Mouse (Mus musculus): ENCODE results near the gene Emid1. TPM values are rescaled to one million over a fixed set of nuclear protein-coding genes. Genes with fewer than 3 reads are reported as not detected.
A peak's percentile ranks its signal among the peaks of the same experiment; 100 is the strongest.

The Emid1 gene
- polyA plus RNA-seq, 1 experiment from 2014 or later, result 3.1 TPM

DNA sequence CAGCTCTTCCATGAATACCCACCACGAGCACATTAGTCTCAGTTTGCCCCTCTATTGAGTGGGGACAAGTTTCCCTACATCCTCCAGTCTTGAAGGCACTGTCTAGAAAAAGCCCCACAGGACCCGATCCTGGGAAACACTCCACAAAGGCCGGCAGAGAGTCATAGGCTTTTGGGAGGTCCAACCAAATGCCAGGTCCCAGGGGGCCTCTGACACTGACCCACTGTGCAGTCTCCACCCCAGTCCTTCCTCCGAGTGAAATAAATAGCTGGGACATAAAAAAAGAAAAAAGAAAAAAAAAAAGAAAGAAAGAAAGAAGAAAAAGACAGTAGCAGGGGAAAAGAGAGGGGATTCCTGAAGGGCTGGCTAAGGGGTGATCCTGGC, 818 bp downstream of the Emid1 start:
- no peak overlapping the region for H3K27ac ChIP-seq (ENCODE audit: low read length)
- no peak overlapping the region for H3K9ac ChIP-seq (ENCODE audit: low read depth, low read length)

DNA sequence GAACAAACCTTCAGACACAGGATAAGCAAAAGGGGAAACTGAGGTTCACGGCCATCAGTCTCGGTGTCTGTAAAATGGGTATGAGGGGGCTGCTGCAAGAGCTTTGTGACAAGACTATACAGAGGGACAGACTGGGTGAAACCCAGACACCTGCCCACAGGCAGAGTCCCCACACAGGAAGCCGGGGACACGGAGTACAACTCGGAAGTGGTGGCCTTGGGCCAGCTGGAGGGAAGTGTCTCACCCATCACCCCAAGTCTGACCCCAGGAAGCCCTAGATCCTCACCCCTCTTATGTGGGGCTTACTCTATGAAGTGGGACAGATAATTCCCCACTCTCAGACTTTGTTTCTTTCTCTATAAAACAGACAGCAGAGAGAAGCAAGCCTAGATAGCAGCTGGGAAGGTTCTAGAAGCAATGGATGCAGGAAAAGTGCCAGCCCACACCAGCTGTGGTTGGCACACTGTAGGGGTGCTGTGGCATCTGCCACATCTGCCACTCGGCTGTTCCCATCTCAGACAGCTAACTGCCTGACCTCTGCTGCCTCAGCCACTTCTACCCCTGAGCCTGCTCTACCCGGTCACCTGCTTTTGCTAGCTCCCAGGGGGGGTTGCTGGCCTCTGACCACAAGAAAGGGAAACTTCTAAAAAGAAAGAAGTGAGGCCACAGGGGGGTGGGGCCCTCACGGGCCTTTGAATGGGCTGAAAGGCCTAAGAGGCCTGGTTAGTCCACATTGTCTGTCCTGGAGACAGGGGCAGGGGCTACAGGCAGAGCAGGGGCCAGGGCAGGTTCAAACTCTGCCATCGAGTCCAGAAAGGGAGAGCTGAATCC, 1.4 kb downstream of the Emid1 start:
- Histone ChIP-seq H3K9ac (ENCODE audit: low read depth, low read length) (no peak overlapping the region), H3K9me3 (replicated peaks; ENCODE audit: control insufficient read depth, low read length) (no peaks in the 10 kb centered on the region), H3K36me3 (ENCODE audit: control insufficient read depth, insufficient read depth) (no peaks in the 10 kb centered on the region), H3K27ac (ENCODE audit: low read length) (no peak overlapping the region), H3K4me1 (ENCODE audit: control insufficient read depth, low read depth, low read length) (peaks cover 11% of the 10 kb centered on the region; the same call in 1 of the 2 replicates), H3K4me2 (ENCODE audit: low read depth, low read length) (no peak overlapping the region), H3K4me3 (ENCODE audit: low read depth, low read length) (no peak overlapping the region), H3K27me3 (ENCODE audit: control insufficient read depth, insufficient read depth, low read depth, low read length) (peaks cover 24% of the 10 kb centered on the region)
- ATAC-seq (ENCODE audit: low read depth), result no peak
- 29% methylated on average over 9 of the region's 9 CpGs for WGBS (ENCODE audit: insufficient replicate concordance)

More for the DNA sequence above, 818 bp downstream of the Emid1 start:
- Histone ChIP-seq H3K36me3 (ENCODE audit: control insufficient read depth, insufficient read depth) (no peaks in the 10 kb centered on the region), H3K4me1 (ENCODE audit: control insufficient read depth, low read depth, low read length) (peaks cover 11% of the 10 kb centered on the region; the same call in 1 of the 2 replicates), H3K4me2 (ENCODE audit: low read depth, low read length) (peak overlapping the region; percentile 72), H3K9me3 (replicated peaks; ENCODE audit: control insufficient read depth, low read length) (no peaks in the 10 kb centered on the region), H3K4me3 (ENCODE audit: low read depth, low read length) (peak overlapping the region; percentile 51; the same call in 1 of the 2 replicates), H3K27me3 (ENCODE audit: control insufficient read depth, insufficient read depth, low read depth, low read length) (peaks cover 24% of the 10 kb centered on the region)
- no peak for ATAC-seq (ENCODE audit: low read depth)
- 15% methylated on average over 4 of the region's 4 CpGs for WGBS (ENCODE audit: insufficient replicate concordance)

DNA sequence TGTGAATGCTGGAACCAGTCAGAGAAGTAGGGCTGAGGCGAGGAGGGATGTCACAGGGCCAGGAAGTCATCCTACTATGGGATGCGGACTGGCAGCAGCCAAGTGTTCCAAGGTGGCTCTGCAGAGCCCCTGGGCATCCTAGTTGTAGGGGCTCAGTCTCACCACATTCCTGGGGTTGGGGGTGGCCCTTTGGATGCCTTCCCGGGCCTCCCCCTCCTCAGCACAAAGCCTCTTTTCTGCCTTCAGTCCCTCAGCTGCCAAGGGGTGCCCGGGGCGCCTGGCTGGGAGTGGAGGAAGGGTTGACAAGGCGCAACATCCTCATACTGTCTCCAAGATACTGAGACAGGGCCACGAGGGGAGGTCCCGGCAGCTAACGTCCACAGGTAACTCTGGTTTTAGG, 2.1 kb downstream of the Emid1 start:
- Histone ChIP-seq H3K4me2 (ENCODE audit: low read depth, low read length) (no peak overlapping the region), H3K27ac (ENCODE audit: low read length) (no peak overlapping the region), H3K9me3 (replicated peaks; ENCODE audit: control insufficient read depth, low read length) (no peaks in the 10 kb centered on the region), H3K4me1 (ENCODE audit: control insufficient read depth, low read depth, low read length) (peaks cover 11% of the 10 kb centered on the region; the same call in 1 of the 2 replicates), H3K36me3 (ENCODE audit: control insufficient read depth, insufficient read depth) (no peaks in the 10 kb centered on the region), H3K27me3 (ENCODE audit: control insufficient read depth, insufficient read depth, low read depth, low read length) (peaks cover 24% of the 10 kb centered on the region), H3K4me3 (ENCODE audit: low read depth, low read length) (no peak overlapping the region), H3K9ac (ENCODE audit: low read depth, low read length) (no peak overlapping the region)
- 45% methylated on average over 9 of the region's 9 CpGs for WGBS (ENCODE audit: insufficient replicate concordance)
- no peak for ATAC-seq (ENCODE audit: low read depth)

- Histone ChIP-seq H3K9ac (ENCODE audit: low read depth, low read length) (no peak overlapping the region; the same call in 1 of the 2 replicates), H3K27me3 (ENCODE audit: control insufficient read depth, insufficient read depth, low read depth, low read length) (peaks cover 24% of the 10 kb centered on the region), H3K27ac (ENCODE audit: low read length) (no peak overlapping the region), H3K4me1 (ENCODE audit: control insufficient read depth, low read depth, low read length) (peaks cover 11% of the 10 kb centered on the region; the same call in 1 of the 2 replicates), H3K36me3 (ENCODE audit: control insufficient read depth, insufficient read depth) (no peaks in the 10 kb centered on the region), H3K9me3 (replicated peaks; ENCODE audit: control insufficient read depth, low read length) (no peaks in the 10 kb centered on the region), H3K4me3 (ENCODE audit: low read depth, low read length) (no peak overlapping the region), H3K4me2 (ENCODE audit: low read depth, low read length) (no peak overlapping the region)
- 7% methylated on average over 7 of the region's 7 CpGs for WGBS (ENCODE audit: insufficient replicate concordance)
- ATAC-seq (ENCODE audit: low read depth), result peak; percentile 30
These were observed 2.8 kb downstream of the Emid1 start for GRCm38 (mm10) chr11:5149249-5149648.

- ATAC-seq (ENCODE audit: low read depth), result no peak
- Histone ChIP-seq H3K27ac (ENCODE audit: low read length) (no peak overlapping the region), H3K9ac (ENCODE audit: low read depth, low read length) (no peak overlapping the region), H3K4me3 (ENCODE audit: low read depth, low read length) (no peak overlapping the region), H3K27me3 (ENCODE audit: control insufficient read depth, insufficient read depth, low read depth, low read length) (peaks cover 3% of the 10 kb centered on the region; the same call in 1 of the 2 replicates), H3K36me3 (ENCODE audit: control insufficient read depth, insufficient read depth) (no peaks in the 10 kb centered on the region), H3K4me1 (ENCODE audit: control insufficient read depth, low read depth, low read length) (peaks cover 14% of the 10 kb centered on the region; the same call in 1 of the 2 replicates), H3K4me2 (ENCODE audit: low read depth, low read length) (no peak overlapping the region), H3K9me3 (replicated peaks; ENCODE audit: control insufficient read depth, low read length) (no peaks in the 10 kb centered on the region)
- 73% methylated on average over 3 of the region's 3 CpGs for WGBS (ENCODE audit: insufficient replicate concordance)
These were observed 6.5 kb downstream of the Emid1 start for GRCm38 (mm10) chr11:5145600-5145999.

- no peaks in the 10 kb centered on the region for H3K36me3 ChIP-seq (ENCODE audit: control insufficient read depth, insufficient read depth)
- no peaks in the 10 kb centered on the region for H3K9me3 ChIP-seq (replicated peaks; ENCODE audit: control insufficient read depth, low read length)
- H3K4me3 ChIP-seq (ENCODE audit: low read depth, low read length), result no peak overlapping the region
- H3K27me3 ChIP-seq (ENCODE audit: control insufficient read depth, insufficient read depth, low read depth, low read length), result no peaks in the 10 kb centered on the region
- H3K4me2 ChIP-seq (ENCODE audit: low read depth, low read length), result no peak overlapping the region
- no peak overlapping the region for H3K9ac ChIP-seq (ENCODE audit: low read depth, low read length)
- 56% methylated on average over 2 of the region's 2 CpGs for WGBS (ENCODE audit: insufficient replicate concordance)
- ATAC-seq (ENCODE audit: low read depth), result no peak
- H3K4me1 ChIP-seq (ENCODE audit: control insufficient read depth, low read depth, low read length), result peaks cover 15% of the 10 kb centered on the region
- no peak overlapping the region for H3K27ac ChIP-seq (ENCODE audit: low read length)
These were observed 10.1 kb downstream of the Emid1 start for GRCm38 (mm10) chr11:5141965-5142364.

GRCm38 (mm10) chr11:5141252-5141651, 10.8 kb downstream of the Emid1 start:
- H3K9me3 ChIP-seq (replicated peaks; ENCODE audit: control insufficient read depth, low read length), result no peaks in the 10 kb centered on the region
- peaks cover 15% of the 10 kb centered on the region for H3K4me1 ChIP-seq (ENCODE audit: control insufficient read depth, low read depth, low read length)
- WGBS (ENCODE audit: insufficient replicate concordance), result 57% methylated on average over 5 of the region's 5 CpGs
- no peaks in the 10 kb centered on the region for H3K36me3 ChIP-seq (ENCODE audit: control insufficient read depth, insufficient read depth)
- H3K4me3 ChIP-seq (ENCODE audit: low read depth, low read length), result no peak overlapping the region
- no peak overlapping the region for H3K9ac ChIP-seq (ENCODE audit: low read depth, low read length)
- no peak overlapping the region for H3K27ac ChIP-seq (ENCODE audit: low read length)
- H3K27me3 ChIP-seq (ENCODE audit: control insufficient read depth, insufficient read depth, low read depth, low read length), result no peaks in the 10 kb centered on the region
- no peak for ATAC-seq (ENCODE audit: low read depth)
- H3K4me2 ChIP-seq (ENCODE audit: low read depth, low read length), result no peak overlapping the region

GRCm38 (mm10) chr11:5140619-5141018, 11.4 kb downstream of the Emid1 start:
- H3K27me3 ChIP-seq (ENCODE audit: control insufficient read depth, insufficient read depth, low read depth, low read length), result no peaks in the 10 kb centered on the region
- H3K9me3 ChIP-seq (replicated peaks; ENCODE audit: control insufficient read depth, low read length), result no peaks in the 10 kb centered on the region
- WGBS (ENCODE audit: insufficient replicate concordance), result 50% methylated on average over 8 of the region's 8 CpGs
- H3K27ac ChIP-seq (ENCODE audit: low read length), result no peak overlapping the region
- H3K36me3 ChIP-seq (ENCODE audit: control insufficient read depth, insufficient read depth), result no peaks in the 10 kb centered on the region
- H3K4me2 ChIP-seq (ENCODE audit: low read depth, low read length), result no peak overlapping the region
- peak; percentile 61 for ATAC-seq (ENCODE audit: low read depth)
- no peak overlapping the region for H3K4me3 ChIP-seq (ENCODE audit: low read depth, low read length)
- H3K4me1 ChIP-seq (ENCODE audit: control insufficient read depth, low read depth, low read length), result peaks cover 15% of the 10 kb centered on the region
- no peak overlapping the region for H3K9ac ChIP-seq (ENCODE audit: low read depth, low read length)

- Histone ChIP-seq H3K27ac (ENCODE audit: low read length) (no peak overlapping the region), H3K9ac (ENCODE audit: low read depth, low read length) (no peak overlapping the region)
These were observed 12.7 kb downstream of the Emid1 start for GRCm38 (mm10) chr11:5139372-5139771.

More at GRCm38 (mm10) chr11:5139372-5139771, 12.7 kb downstream of the Emid1 start:
- Histone ChIP-seq H3K36me3 (ENCODE audit: control insufficient read depth, insufficient read depth) (no peaks in the 10 kb centered on the region), H3K9me3 (replicated peaks; ENCODE audit: control insufficient read depth, low read length) (no peaks in the 10 kb centered on the region), H3K27me3 (ENCODE audit: control insufficient read depth, insufficient read depth, low read depth, low read length) (no peaks in the 10 kb centered on the region), H3K4me3 (ENCODE audit: low read depth, low read length) (no peak overlapping the region), H3K4me2 (ENCODE audit: low read depth, low read length) (no peak overlapping the region), H3K4me1 (ENCODE audit: control insufficient read depth, low read depth, low read length) (peaks cover 15% of the 10 kb centered on the region)
- 68% methylated on average over 9 of the region's 9 CpGs for WGBS (ENCODE audit: insufficient replicate concordance)
- ATAC-seq (ENCODE audit: low read depth), result peak; percentile 73
